Comparison of ENCODE assay signal across 11 mouse cellular contexts in the genomic region with DNA sequence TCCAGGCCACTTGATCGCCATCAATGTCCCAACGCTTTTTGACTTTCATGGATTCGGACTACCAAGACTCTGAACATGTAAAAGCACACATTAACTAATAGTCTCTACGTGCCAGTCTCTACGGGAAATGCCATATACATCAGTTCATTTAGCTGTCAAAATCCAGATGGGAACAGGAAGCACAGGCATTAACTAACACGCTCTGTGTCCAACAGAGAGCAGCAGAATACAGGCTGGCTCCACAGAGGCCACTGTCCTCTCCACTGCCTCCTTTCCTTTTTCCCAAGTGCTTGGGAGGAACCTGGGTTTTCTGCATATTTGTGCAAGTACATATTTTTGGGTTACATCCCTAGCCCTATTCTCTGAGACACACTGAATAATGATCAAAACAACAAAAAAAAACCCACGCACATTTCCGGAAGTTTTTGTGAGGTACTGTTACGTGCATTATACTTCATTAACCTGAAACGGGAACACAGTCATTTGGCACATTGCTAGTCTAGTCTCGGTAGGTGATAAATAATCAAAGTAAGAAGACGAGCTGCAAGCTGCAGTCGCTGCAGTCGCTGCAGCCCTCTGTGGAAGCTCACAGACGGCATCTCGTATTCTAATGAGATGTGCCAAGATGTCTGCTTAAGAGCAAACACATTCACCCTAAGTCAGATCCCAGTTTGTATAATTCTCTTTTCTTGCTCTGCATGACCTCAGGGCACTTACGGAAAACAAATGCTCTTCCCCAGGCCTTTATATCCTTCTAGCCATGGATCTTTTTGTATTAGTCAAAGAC. TPM values are rescaled to one million over a fixed set of nuclear protein-coding genes. Genes with fewer than 3 reads are reported as not detected.
DNase-seq lines count a peak whose midpoint lies in the region; ATAC-seq and TF ChIP-seq lines count a peak whose summit lies in the region.
"Had no signal": no experiment of that assay in that cellular context is flagged by ENCODE, and none has a peak within 500 bp of the region (broad histone marks: within the 10 kb centered on the region; RNA-seq: fewer than 3 reads in every experiment).

No protein-coding gene starts in this region.

- H3K4me2 ChIP-seq in hindbrain, postnatal 0 days (ENCODE audit: low read depth, low read length): no peak overlapping the region

- H3K9me3 ChIP-seq in hindbrain, postnatal 0 days (ENCODE audit: low read length): no peaks in the 10 kb centered on the region
- H3K9me3 ChIP-seq in hindbrain, embryonic 10.5 days: no peaks in the 10 kb centered on the region

- TF ChIP-seq CTCF in hindbrain, postnatal 0 days (IDR thresholded peaks at IDR 0.05; ENCODE audit: low read depth): peak; percentile 16; the same call in 1 of the 2 replicates

- no peaks in the 10 kb centered on the region for H3K36me3 ChIP-seq in hindbrain, postnatal 0 days (ENCODE audit: insufficient read depth, low read length)
- no peaks in the 10 kb centered on the region for H3K36me3 ChIP-seq in hindbrain, embryonic 10.5 days

- no peaks in the 10 kb centered on the region for H3K27me3 ChIP-seq in hindbrain, postnatal 0 days (ENCODE audit: insufficient read depth, low read length)
- no peaks in the 10 kb centered on the region for H3K27me3 ChIP-seq in hindbrain, embryonic 10.5 days (ENCODE audit: insufficient read depth, poor library complexity, severe bottlenecking)

- H3K9ac ChIP-seq in hindbrain, postnatal 0 days (replicated peaks; ENCODE audit: low read length): no peak overlapping the region

- no peaks in the 10 kb centered on the region for H3K4me1 ChIP-seq in hindbrain, postnatal 0 days (ENCODE audit: insufficient read depth, low read length)
- 0 out of 2 replicates have a peak, but pooled peaks cover 2% of the 10 kb centered on the region for H3K4me1 ChIP-seq in hindbrain, embryonic 10.5 days (replicated peaks)

- DNase-seq in cerebellum, adult 9-11 months: peak; percentile 9
- DNase-seq in cerebellum, postnatal 14 days: no peak
- peak; percentile 18 for DNase-seq in hindbrain, postnatal 0 days (ENCODE audit: low spot score)
- no peak for DNase-seq in hindbrain, embryonic 10.5 days (ENCODE audit: low spot score)
- DNase-seq in hindlimb bud, embryonic 11.5 days (ENCODE audit: extremely low spot score, low read depth, low spot score): peak; percentile 20
- peak; percentile 49 for DNase-seq in lung, postnatal 10 days
- DNase-seq in adrenal gland, adult 8-10 months: no peak
- no peak for DNase-seq in thymus, postnatal 4 days
- DNase-seq: cerebellum, adult 9-10 months; thymus, adult 2 months had no signal

- no peak overlapping the region for H3K4me3 ChIP-seq in hindbrain, postnatal 0 days (ENCODE audit: low read length)
- no peak overlapping the region for H3K4me3 ChIP-seq in hindbrain, embryonic 10.5 days

- WGBS in hindbrain, postnatal 0 days: 65% methylated on average over 17 of the region's 17 CpGs
- 87% methylated on average over 17 of the region's 17 CpGs for WGBS in hindbrain, embryonic 10.5 days

- no peak for ATAC-seq in hindbrain, postnatal 0 days
- ATAC-seq: inflammation-experienced regulatory T-cells, adult 6 months had no signal

- no peak overlapping the region for H3K27ac ChIP-seq in hindbrain, postnatal 0 days
- H3K27ac ChIP-seq in hindbrain, embryonic 10.5 days: no peak overlapping the region

RNA-seq across cellular contexts. Expression of a gene that starts 33.9 kb away (rescaled TPM):
- 41.7 and 51.4 TPM in 2 replicates for total RNA-seq in hindbrain, postnatal 0 days (2014; rRNA removed)
- polyA plus RNA-seq in hindbrain, postnatal 0 days (2015; fragmentation: Nextera tagmentation; extraction: Ambion mirVana): 6.8 and 8.2 TPM in 2 replicates
- polyA plus RNA-seq in hindbrain, embryonic 10.5 days (2016; fragmentation: Nextera tagmentation; extraction: Ambion mirVana): 4.1 and 4.9 TPM in 2 replicates
- 10 to 100 TPM; 29.1 to 43.0 (median 31.7) TPM for total RNA-seq in adrenal gland, adult 8-10 months (2022)

Comparison
In these comparisons a context has a peak if more than half of its experiments do, and no peak if none do; other contexts are left out.
1. DNase-seq: peak in cerebellum, adult 9-11 months (single experiment), hindbrain, postnatal 0 days (single experiment), hindlimb bud, embryonic 11.5 days (single experiment) and lung, postnatal 10 days (single experiment); none in cerebellum, postnatal 14 days (0 of 2), hindbrain, embryonic 10.5 days (single experiment), adrenal gland, adult 8-10 months (single experiment) and thymus, postnatal 4 days (single experiment).